Mouse (Mus musculus) E14TG2a.4 (cell line): ENCODE measurements around the gene Deup1.

Experiments used
- H3K27me3 ChIP-seq: 2 replicates; pipeline ENCODE4 v1.6.1; 2014; ENCODE audit warnings: low read length, control low read depth; ENCODE audit not compliant: insufficient read depth
- H3K36me3 ChIP-seq: 2 replicates; pipeline ENCODE4 v1.6.1; 2014; ENCODE audit warnings: low read length, control low read depth; ENCODE audit not compliant: insufficient read depth
- H3K4me1 ChIP-seq: replicated peaks from 2 replicates; pipeline ENCODE4 v1.6.1; 2014; ENCODE audit warnings: low read depth, low read length, control low read depth
- H3K4me3 ChIP-seq: replicated peaks from 2 replicates; pipeline ENCODE4 v1.5.1; 2014; ENCODE audit warnings: mild to moderate bottlenecking, low read length
- H3K9me3 ChIP-seq: 2 replicates; pipeline ENCODE4 v1.6.1; 2014; ENCODE audit warnings: low read length, control low read depth
- CTCF ChIP-seq: conservative IDR thresholded peaks from 2 replicates; pipeline ENCODE4 v1.5.1; 2014; ENCODE audit warnings: low read length
- NANOG ChIP-seq: IDR thresholded peaks from 2 replicates; pipeline ENCODE4 v1.6.1; 2014; ENCODE audit warnings: borderline replicate concordance, low read length, mixed read lengths
- POU5F1 ChIP-seq: IDR thresholded peaks from 2 replicates; pipeline ENCODE4 v1.6.1; 2014; ENCODE audit warnings: low read length, borderline replicate concordance

The Deup1 gene

DNA sequence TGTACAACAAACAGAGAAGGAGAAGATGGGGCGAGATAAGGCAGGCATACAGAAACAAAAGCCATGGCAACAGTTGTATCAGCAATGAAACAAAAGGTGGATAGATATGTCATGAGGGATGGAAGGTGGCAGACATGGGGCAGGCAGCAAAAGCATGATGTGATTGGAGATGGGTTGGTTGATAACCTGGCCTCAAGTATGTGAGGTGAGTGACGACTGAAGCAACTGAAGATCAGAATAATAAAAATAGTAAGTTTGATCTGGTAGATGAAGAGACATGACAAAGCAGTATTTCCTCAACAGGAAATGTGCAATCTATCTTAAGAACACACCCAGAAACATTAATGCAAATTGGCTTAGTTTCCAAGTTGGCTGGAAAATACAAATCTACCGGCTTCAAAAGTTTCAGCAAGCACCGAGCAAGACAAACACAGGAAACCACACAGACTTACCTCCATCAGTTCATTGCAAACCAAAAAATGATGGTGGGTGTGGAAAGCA is 77.2 kb downstream of the Deup1 start:
- H3K27me3 ChIP-seq: no peaks in the 10 kb centered on the region
- TF ChIP-seq POU5F1: no peak

DNA sequence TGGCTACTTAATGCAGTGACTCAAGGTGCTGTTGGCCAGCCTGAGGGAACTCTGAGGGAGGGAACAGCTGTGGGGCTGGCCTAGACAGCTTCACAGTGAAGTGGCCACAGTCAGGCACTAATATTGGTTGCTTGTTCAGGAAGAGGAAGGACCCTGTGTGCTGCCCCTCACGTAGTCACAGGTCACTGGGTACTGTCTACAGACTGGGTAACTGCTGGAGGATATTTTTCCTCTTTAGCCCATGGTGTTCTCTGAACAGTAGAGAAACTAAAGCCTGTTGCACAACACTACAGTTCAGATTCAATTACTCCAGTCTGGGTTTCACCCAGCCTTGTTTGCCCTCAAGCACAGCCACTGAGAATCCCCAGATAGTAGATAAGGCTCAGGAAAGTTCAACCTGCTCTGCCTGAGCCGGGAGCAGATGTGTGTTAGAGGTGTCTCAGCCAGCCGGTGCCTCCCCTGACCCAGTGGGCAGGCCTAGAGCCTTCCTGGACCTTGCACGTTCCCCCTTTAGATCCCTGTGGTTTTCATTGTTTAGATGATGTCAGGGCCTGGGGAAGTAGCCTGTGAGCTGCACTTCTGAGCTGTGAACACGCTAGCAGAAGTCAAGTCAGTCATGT is 85.9 kb downstream of the Deup1 start:
- H3K4me1 ChIP-seq: peaks cover 25% of the 10 kb centered on the region
- peaks cover 14% of the 10 kb centered on the region for H3K36me3 ChIP-seq
- H3K4me3 ChIP-seq: no peak overlapping the region
- no peaks in the 10 kb centered on the region for H3K27me3 ChIP-seq
- TF ChIP-seq NANOG (no peak), POU5F1 (no peak), CTCF (no peak)
- peaks cover 11% of the 10 kb centered on the region; the same call in 1 of the 2 replicates for H3K9me3 ChIP-seq

More for the DNA sequence above, 77.2 kb downstream of the Deup1 start:
- no peak overlapping the region for H3K4me3 ChIP-seq
- H3K4me1 ChIP-seq: peaks cover 9% of the 10 kb centered on the region
- H3K9me3 ChIP-seq: peaks cover 15% of the 10 kb centered on the region
- no peaks in the 10 kb centered on the region for H3K36me3 ChIP-seq

DNA sequence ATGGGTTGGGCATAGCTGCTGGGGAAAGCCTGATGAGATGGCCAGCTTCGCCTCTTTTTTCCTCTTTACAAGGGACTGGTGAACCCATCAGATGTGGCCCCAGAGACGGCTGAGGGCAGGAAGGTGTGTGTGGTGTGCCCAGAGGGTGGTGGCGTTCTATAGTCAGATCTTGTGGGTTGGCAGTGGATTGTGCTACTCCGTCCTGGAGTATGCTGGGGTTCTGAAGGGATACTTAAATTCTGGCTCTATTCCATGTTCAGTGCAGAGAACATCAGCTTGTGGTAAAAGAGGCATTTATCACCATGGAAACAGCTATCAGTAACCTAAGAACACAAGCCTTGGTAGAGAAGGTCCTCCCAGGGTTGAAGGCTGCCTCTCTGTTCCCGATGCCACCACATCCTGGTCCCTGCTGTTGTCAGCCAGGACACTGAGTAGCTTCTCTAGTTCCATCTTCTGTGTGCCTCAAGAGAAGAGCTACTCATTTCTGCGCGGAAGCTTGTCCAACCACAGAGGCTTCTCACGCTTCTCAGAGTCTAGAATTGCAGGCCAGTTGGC is 88.7 kb downstream of the Deup1 start:
- peaks cover 9% of the 10 kb centered on the region for H3K4me1 ChIP-seq
- H3K4me3 ChIP-seq: no peak overlapping the region
- H3K27me3 ChIP-seq: no peaks in the 10 kb centered on the region
- no peak for TF ChIP-seq NANOG
- no peak for TF ChIP-seq POU5F1
- TF ChIP-seq CTCF: no peak
- peaks cover 10% of the 10 kb centered on the region for H3K36me3 ChIP-seq
- H3K9me3 ChIP-seq: peaks cover 9% of the 10 kb centered on the region; the same call in 1 of the 2 replicates

DNA sequence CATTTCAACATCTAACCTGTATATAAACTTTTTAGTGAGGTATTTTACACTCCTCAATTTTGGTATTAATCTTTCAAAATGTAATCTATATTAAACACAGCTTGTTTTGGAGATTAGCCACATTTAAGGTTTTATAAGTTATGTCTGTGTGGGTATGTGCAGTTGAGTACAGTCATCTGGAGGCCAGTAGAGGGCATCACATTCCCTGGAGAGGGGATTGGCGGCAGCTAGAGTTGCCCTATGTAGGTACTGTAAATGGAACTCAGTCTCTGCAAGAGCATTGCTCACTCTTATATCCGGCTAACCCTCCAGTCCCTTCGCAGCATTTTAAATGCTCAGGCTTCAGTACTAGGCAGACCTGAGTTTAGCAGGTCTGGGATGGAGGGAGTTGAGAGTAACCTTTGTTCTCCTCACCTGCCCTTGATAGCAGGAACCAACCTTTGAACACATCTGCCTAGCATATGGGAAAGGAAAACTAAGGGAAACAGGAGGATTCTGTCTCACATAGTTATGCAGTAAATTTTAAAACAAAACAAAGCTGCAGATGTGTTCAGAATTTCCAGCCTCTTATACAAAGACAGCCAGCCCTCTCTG is 90.2 kb downstream of the Deup1 start:
- TF ChIP-seq CTCF (0 out of 2 replicates have a peak, but pooled peaks have one; percentile 7), NANOG (no peak), POU5F1 (no peak)
- Histone ChIP-seq H3K27me3 (no peaks in the 10 kb centered on the region), H3K4me3 (no peak overlapping the region), H3K4me1 (peaks cover 7% of the 10 kb centered on the region), H3K36me3 (peaks cover 8% of the 10 kb centered on the region), H3K9me3 (peaks cover 6% of the 10 kb centered on the region; the same call in 1 of the 2 replicates)

DNA sequence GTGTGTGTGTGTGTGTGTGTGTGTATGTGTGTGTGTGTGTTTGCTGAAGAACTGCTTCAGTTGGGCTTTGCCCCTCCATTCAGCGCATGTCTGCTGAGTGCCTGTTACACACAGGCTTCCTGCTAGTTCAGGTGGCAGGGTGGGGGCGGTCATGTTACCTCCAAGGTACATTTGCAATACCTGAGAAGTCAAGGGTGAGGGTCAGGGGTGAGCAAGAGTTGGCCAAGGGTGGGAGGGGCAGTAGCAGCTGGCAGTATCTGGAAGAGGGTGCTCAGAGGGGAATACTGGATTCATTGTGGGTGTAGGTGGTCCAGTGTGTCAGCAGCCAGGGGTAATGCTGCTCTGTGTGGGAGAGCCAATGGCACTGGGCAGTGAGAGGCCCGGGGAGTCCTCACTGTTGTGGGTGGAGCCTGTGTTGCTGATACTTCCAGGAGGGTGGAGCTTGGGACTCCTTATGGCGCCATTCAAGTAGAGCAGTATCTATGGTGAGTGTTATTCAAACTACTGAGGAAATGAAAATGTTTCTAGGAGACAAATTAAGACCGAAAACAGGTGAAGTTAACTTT is 90.8 kb downstream of the Deup1 start:
- Histone ChIP-seq H3K27me3 (no peaks in the 10 kb centered on the region), H3K4me3 (no peak overlapping the region), H3K9me3 (peaks cover under 1% of the 10 kb centered on the region; the same call in 1 of the 2 replicates), H3K36me3 (peaks cover 5% of the 10 kb centered on the region), H3K4me1 (peaks cover 7% of the 10 kb centered on the region)
- no peak for TF ChIP-seq POU5F1
- TF ChIP-seq CTCF: no peak
- TF ChIP-seq NANOG: no peak

DNA sequence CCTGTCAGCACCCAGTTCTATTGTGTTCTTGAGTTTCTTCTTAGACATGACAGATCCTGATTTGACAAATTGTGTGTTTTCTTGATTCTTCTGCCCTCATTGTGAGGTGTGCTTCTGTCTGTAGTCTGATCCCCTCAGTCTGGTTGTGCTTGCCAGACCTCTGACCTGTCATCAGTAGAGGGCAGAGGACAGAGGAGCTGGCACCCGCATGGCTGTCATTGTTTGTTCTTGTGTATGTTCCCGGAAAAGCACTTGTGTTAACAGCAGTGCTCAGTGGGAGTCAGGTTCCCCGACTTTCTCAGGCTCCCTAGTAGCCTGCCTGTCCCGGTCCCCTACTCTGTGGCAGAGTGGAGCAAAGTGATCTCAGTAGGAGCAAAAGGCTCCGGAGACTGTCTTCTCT is 92.3 kb downstream of the Deup1 start:
- Histone ChIP-seq H3K9me3 (no peaks in the 10 kb centered on the region), H3K27me3 (no peaks in the 10 kb centered on the region), H3K4me3 (no peak overlapping the region), H3K36me3 (no peaks in the 10 kb centered on the region; the same call in 1 of the 2 replicates), H3K4me1 (peaks cover 7% of the 10 kb centered on the region)
- TF ChIP-seq CTCF: no peak
- TF ChIP-seq NANOG: no peak
- no peak for TF ChIP-seq POU5F1

DNA sequence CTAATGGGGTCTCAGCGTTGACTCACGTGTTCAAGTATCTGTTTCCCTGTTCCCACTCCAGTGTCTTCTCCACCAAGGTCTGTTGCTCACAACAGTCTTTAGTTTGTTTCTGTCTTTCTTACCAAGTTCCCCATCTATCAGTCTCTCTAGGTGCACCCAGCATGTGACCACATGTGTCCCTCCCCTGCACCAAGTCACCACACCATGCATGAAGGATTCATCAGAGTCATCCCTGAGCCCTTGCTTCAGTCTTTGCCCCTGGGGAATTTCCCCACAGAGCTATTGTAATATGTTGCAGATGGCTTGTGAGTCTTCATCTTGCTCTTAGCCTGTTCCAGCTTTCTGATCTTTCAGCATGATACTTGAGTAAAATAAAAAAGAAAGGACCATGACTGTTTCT is 93.6 kb downstream of the Deup1 start:
- Histone ChIP-seq H3K9me3 (no peaks in the 10 kb centered on the region), H3K4me1 (peaks cover 13% of the 10 kb centered on the region), H3K36me3 (no peaks in the 10 kb centered on the region), H3K4me3 (no peak overlapping the region), H3K27me3 (no peaks in the 10 kb centered on the region)
- TF ChIP-seq CTCF (no peak), NANOG (no peak), POU5F1 (no peak)

DNA sequence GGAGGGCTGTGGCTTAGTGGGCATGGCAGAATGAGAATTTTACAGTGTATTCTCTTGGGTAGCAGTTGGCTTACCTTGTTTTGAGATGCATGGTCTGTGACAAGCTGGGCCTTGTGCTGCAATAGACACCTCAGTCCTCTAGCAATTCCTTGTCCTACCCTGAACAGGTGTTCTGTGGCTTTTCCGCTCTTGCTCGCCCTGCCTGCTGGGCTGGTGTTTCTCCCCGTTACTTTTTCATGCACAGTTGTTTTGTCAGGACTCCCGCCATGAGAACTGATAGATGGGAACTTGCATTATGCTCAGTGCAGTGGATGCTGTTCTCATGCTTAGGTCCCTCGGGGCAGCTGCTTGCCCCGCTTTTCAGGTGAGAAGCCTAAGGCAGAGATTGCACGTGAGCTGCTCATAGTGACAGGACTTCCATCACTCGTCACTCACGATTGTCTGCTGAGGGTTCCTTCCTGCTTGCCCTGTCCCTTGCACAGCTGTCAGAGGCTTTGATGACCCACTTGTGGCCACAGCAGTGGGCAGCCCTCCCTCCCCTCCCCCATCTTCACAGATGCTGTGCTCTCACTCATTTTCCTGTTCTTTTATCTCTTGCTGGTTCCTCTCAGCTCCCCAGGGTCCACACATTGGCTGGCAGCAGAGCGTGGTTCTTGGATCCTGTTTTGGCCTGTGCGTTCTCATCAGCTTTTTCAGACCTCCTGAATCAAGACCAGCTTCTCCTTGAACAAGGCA is 94.2 kb downstream of the Deup1 start:
- TF ChIP-seq NANOG (no peak), CTCF (no peak), POU5F1 (no peak)
- Histone ChIP-seq H3K36me3 (no peaks in the 10 kb centered on the region), H3K4me3 (no peak overlapping the region), H3K9me3 (no peaks in the 10 kb centered on the region), H3K4me1 (peaks cover 16% of the 10 kb centered on the region), H3K27me3 (no peaks in the 10 kb centered on the region)

DNA sequence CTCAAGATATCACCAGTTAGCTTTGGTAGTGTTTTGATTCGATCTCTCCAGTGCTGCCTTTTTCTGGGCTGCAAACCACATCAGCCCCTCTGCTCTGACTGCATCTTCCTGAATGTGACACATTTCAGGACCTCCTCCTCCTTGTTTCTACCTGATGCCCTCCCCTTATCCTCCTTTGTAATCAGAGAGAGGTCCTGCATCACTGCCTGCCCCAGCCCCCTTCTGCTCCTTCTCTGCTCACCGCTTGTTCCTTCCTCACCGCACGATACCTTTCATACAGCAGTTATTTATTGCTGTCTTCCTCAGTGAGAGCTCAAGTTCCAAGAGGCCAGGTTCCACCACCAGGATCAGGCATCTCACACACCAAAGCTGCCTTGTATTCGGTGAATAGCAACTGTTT is 96.5 kb downstream of the Deup1 start:
- no peaks in the 10 kb centered on the region for H3K9me3 ChIP-seq
- H3K4me3 ChIP-seq: no peak overlapping the region
- no peaks in the 10 kb centered on the region for H3K27me3 ChIP-seq
- no peak for TF ChIP-seq NANOG
- TF ChIP-seq CTCF: no peak
- peaks cover 22% of the 10 kb centered on the region for H3K4me1 ChIP-seq
- H3K36me3 ChIP-seq: no peaks in the 10 kb centered on the region
